Mouse (Mus musculus) midbrain, embryonic 11.5 days (tissue): ENCODE measurements around the gene Apoc1. TPM values are rescaled to one million over a fixed set of nuclear protein-coding genes. Genes with fewer than 3 reads are reported as not detected.

Experiments used
- ATAC-seq: fragments of 200-750 bp; cut with Nextera tagmentation; 2 replicates; pipeline ENCODE4 v1.8.0; 2017; ENCODE audit warnings: moderate TSS enrichment, moderate library complexity; ENCODE audit not compliant: low FRiP score
- DNase-seq: peaks from one replicate; pipeline ENCODE4 v3.0.0; 2015; ENCODE audit warnings: low spot score; ENCODE audit errors: missing footprints
- H3K27ac ChIP-seq: fragments of 300-500 bp; sonication (generic); 2 replicates; pipeline ENCODE4 v1.5.1; 2014; ENCODE audit warnings: low read depth, low read length
- H3K27me3 ChIP-seq: fragments of 300-500 bp; sonication (generic); 2 replicates; pipeline ENCODE4 v1.6.1; 2014; ENCODE audit warnings: mild to moderate bottlenecking, low read length, moderate library complexity, mixed read lengths; ENCODE audit not compliant: control insufficient read depth, insufficient read depth
- H3K36me3 ChIP-seq: fragments of 300-500 bp; sonication (generic); 2 replicates; pipeline ENCODE4 v1.6.1; 2014; ENCODE audit warnings: mild to moderate bottlenecking, low read length, moderate library complexity, mixed read lengths; ENCODE audit not compliant: control insufficient read depth, insufficient read depth
- H3K4me1 ChIP-seq: fragments of 300-500 bp; sonication (generic); 2 replicates; pipeline ENCODE4 v1.6.1; 2014; ENCODE audit warnings: low read length; ENCODE audit not compliant: control insufficient read depth, insufficient read depth
- H3K4me2 ChIP-seq: fragments of 300-500 bp; sonication (generic); 2 replicates; pipeline ENCODE4 v1.6.1; 2014; ENCODE audit warnings: mild to moderate bottlenecking, moderate library complexity
- H3K4me3 ChIP-seq: fragments of 300-500 bp; sonication (generic); 2 replicates; pipeline ENCODE4 v1.5.1; 2014; ENCODE audit warnings: low read depth, low read length
- H3K9ac ChIP-seq: fragments of 300-500 bp; sonication (generic); 2 replicates; pipeline ENCODE4 v1.6.1; 2014; ENCODE audit warnings: low read length
- H3K9me3 ChIP-seq: fragments of 300-500 bp; sonication (generic); 2 replicates; pipeline ENCODE4 v1.6.1; 2016; ENCODE audit warnings: low read length; ENCODE audit not compliant: control insufficient read depth
- WGBS: fragments of 180-500 bp; shearing (Covaris S2); extraction: QIAGEN DNeasy Blood & Tissue Kit; methylation state at CpG from one replicate; pipeline ENCODE4 v1.1.7; 2014; 5-methylcytosine and 5-hydroxymethylcytosine counted together
- polyA plus RNA-seq: library from polyadenylated mRNA; unstranded; fragments of >200 nt; fragmentation: Nextera tagmentation; extraction: Ambion mirVana; gene quantifications from 2 replicates; pipeline ENCODE4 v1.2.1, GENCODE M21; 2014

The Apoc1 gene
- polyA plus RNA-seq, 1 experiment from 2014 or later: 3.2 TPM

DNA sequence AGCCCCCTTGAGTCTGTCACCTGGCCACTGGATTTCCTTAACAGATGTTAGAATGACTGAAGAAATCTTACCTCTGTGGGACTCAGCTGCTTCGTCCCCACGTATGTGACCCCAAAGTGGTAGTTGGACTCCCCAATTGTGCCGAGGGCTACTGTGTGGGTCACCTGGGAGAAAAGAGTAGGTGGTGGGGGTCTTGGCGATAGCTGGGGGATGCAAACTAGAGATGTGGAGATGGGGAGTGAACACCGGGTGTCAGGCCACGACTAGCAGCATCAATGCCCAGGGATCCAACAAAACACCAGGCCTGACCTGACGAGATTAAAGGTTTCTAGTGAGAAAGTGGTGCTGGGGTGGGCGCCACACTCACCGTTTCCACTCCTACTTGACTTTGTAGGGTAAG, 21.1 kb upstream of the Apoc1 start:
- Histone ChIP-seq H3K36me3 (peaks cover 6% of the 10 kb centered on the region; the same call in 1 of the 2 replicates), H3K4me3 (no peak overlapping the region), H3K9me3 (no peaks in the 10 kb centered on the region), H3K9ac (no peak overlapping the region), H3K27ac (no peak overlapping the region), H3K27me3 (no peaks in the 10 kb centered on the region), H3K4me1 (peaks cover 12% of the 10 kb centered on the region), H3K4me2 (no peak overlapping the region)
- ATAC-seq (no peak), DNase-seq (no peak)
- 91% methylated on average over 9 of the region's 9 CpGs for WGBS

GRCm38 (mm10) chr7:19713196-19713595, 20.7 kb upstream of the Apoc1 start:
- DNase-seq (no peak), ATAC-seq (no peak)
- no peaks in the 10 kb centered on the region for H3K27me3 ChIP-seq
- no peak overlapping the region for H3K9ac ChIP-seq
- no peak overlapping the region for H3K4me2 ChIP-seq
- peaks cover 6% of the 10 kb centered on the region; the same call in 1 of the 2 replicates for H3K36me3 ChIP-seq
- peaks cover 12% of the 10 kb centered on the region for H3K4me1 ChIP-seq
- H3K4me3 ChIP-seq: no peak overlapping the region
- H3K9me3 ChIP-seq: no peaks in the 10 kb centered on the region
- no peak overlapping the region for H3K27ac ChIP-seq
- WGBS: 61% methylated on average over 4 of the region's 4 CpGs

DNA sequence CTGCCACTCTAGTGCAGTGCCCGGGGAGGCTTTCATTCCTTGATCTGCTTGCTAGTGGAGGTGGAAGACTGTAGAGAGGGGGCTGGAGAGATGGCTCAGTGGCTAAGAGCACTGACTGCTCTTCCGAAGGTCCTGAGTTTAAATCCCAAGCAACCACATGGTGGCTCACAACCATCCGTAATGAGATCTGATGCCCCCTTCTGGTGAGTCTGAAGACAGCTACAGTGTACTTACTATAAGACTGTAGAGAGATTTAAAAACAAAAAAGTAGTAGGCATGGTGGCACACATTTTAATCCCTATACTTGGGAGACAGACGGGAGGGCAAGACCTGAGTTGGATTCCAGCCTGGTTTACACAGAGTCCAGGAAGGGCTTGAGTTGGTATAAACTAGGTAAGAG, 20.0 kb upstream of the Apoc1 start:
- H3K36me3 ChIP-seq: peaks cover 6% of the 10 kb centered on the region; the same call in 1 of the 2 replicates
- no peaks in the 10 kb centered on the region for H3K27me3 ChIP-seq
- 72% methylated on average over 4 of the region's 4 CpGs for WGBS

GRCm38 (mm10) chr7:19710650-19711049, 18.2 kb upstream of the Apoc1 start:
- H3K36me3 ChIP-seq: peaks cover 6% of the 10 kb centered on the region; the same call in 1 of the 2 replicates
- no peak overlapping the region for H3K27ac ChIP-seq
- H3K9me3 ChIP-seq: no peaks in the 10 kb centered on the region
- H3K4me2 ChIP-seq: no peak overlapping the region
- H3K9ac ChIP-seq: no peak overlapping the region
- H3K4me1 ChIP-seq: peaks cover 7% of the 10 kb centered on the region
- DNase-seq (no peak), ATAC-seq (no peak)
- no peaks in the 10 kb centered on the region for H3K27me3 ChIP-seq
- WGBS: 94% methylated on average over 10 of the region's 10 CpGs
- no peak overlapping the region for H3K4me3 ChIP-seq

More for the DNA sequence above, 20.0 kb upstream of the Apoc1 start:
- no peak overlapping the region for H3K4me3 ChIP-seq
- DNase-seq (no peak), ATAC-seq (no peak)
- no peaks in the 10 kb centered on the region for H3K9me3 ChIP-seq
- H3K4me1 ChIP-seq: peaks cover 12% of the 10 kb centered on the region
- H3K9ac ChIP-seq: no peak overlapping the region
- no peak overlapping the region for H3K27ac ChIP-seq
- H3K4me2 ChIP-seq: no peak overlapping the region

GRCm38 (mm10) chr7:19705271-19705670, 12.8 kb upstream of the Apoc1 start:
- no peaks in the 10 kb centered on the region for H3K27me3 ChIP-seq
- H3K4me2 ChIP-seq: no peak overlapping the region
- WGBS: 93% methylated on average over 7 of the region's 7 CpGs
- H3K27ac ChIP-seq: no peak overlapping the region
- no peak overlapping the region for H3K9ac ChIP-seq
- ATAC-seq: no peak
- H3K36me3 ChIP-seq: peaks cover 8% of the 10 kb centered on the region; the same call in 1 of the 2 replicates
- no peaks in the 10 kb centered on the region for H3K4me1 ChIP-seq
- no peak overlapping the region for H3K4me3 ChIP-seq
- no peak for DNase-seq
- H3K9me3 ChIP-seq: no peaks in the 10 kb centered on the region

GRCm38 (mm10) chr7:19704475-19704874, 12.0 kb upstream of the Apoc1 start:
- no peaks in the 10 kb centered on the region for H3K9me3 ChIP-seq
- peaks cover 2% of the 10 kb centered on the region for H3K4me1 ChIP-seq
- peaks cover 7% of the 10 kb centered on the region; the same call in 1 of the 2 replicates for H3K36me3 ChIP-seq
- H3K27me3 ChIP-seq: no peaks in the 10 kb centered on the region
- H3K4me2 ChIP-seq: no peak overlapping the region
- no peak overlapping the region for H3K4me3 ChIP-seq
- 91% methylated on average over 4 of the region's 4 CpGs for WGBS
- no peak overlapping the region for H3K27ac ChIP-seq
- no peak overlapping the region for H3K9ac ChIP-seq
- ATAC-seq (no peak), DNase-seq (no peak)

DNA sequence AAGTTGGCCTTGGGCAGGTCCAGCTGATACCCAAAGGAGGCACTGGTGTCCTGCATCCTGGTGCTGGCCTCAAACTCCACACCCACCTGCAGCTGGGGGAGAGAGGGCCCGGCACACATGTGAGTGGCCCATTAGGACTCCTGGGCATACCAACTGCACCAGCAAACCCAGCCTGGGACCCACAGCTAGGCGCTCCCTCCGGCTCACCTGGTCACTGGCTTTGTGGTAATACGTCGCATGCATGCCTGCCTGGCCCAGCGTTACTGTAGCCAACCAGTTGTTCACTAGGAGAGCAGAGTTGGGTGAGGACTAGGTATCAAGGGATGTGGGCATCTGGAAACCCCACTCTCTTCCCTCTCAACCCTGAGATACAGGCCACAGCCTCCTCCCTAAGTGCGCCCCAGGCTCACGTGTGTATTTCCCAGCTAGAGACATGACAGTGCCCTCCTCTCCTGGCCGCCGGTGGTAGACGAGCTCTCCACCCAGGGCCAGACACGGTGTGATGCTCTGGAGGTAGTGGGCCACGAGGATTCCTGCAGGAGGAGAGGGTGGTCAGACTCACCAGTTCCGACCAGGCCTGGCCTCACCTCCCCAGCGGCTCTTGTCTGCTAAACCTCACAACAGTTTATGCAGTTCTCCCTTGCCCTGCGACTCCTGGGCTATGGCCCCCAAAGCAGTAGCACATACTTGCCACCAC, 10.5 kb upstream of the Apoc1 start:
- Histone ChIP-seq H3K9me3 (no peaks in the 10 kb centered on the region), H3K9ac (no peak overlapping the region), H3K4me1 (peaks cover 13% of the 10 kb centered on the region), H3K27ac (no peak overlapping the region), H3K36me3 (peaks cover 5% of the 10 kb centered on the region; the same call in 1 of the 2 replicates), H3K4me3 (no peak overlapping the region), H3K27me3 (no peaks in the 10 kb centered on the region), H3K4me2 (no peak overlapping the region)
- DNase-seq (no peak), ATAC-seq (no peak)
- 88% methylated on average over 16 of the region's 16 CpGs for WGBS

GRCm38 (mm10) chr7:19701069-19701761, 8.8 kb upstream of the Apoc1 start:
- Histone ChIP-seq H3K4me3 (no peak overlapping the region), H3K4me1 (peaks cover 13% of the 10 kb centered on the region), H3K36me3 (peaks cover 13% of the 10 kb centered on the region), H3K27me3 (no peaks in the 10 kb centered on the region), H3K9ac (no peak overlapping the region), H3K9me3 (peaks cover 4% of the 10 kb centered on the region; the same call in 1 of the 2 replicates), H3K27ac (no peak overlapping the region), H3K4me2 (no peak overlapping the region)
- peak; percentile 90 for DNase-seq
- ATAC-seq: peak; percentile 63
- 29% methylated on average over 22 of the region's 22 CpGs for WGBS
